In genomic region chr9:63610841-63611366, GRCm38 (mm10) we compare ENCODE assay signal across 9 mouse cellular contexts. TPM values are rescaled to one million over a fixed set of nuclear protein-coding genes. Genes with fewer than 3 reads are reported as not detected.
A peak's percentile ranks its signal among the peaks of the same experiment; 100 is the strongest.
DNase-seq lines count a peak whose midpoint lies in the region; ATAC-seq and TF ChIP-seq lines count a peak whose summit lies in the region.
"Had no signal": no experiment of that assay in that cellular context is flagged by ENCODE, and none has a peak within 500 bp of the region (broad histone marks: within the 10 kb centered on the region; RNA-seq: fewer than 3 reads in every experiment).

No protein-coding gene starts in this region.

- peak; percentile 23; the same call in 1 of the 2 replicates for ATAC-seq in frontal cortex, adult (ENCODE audit: low TSS enrichment)
- ATAC-seq in kidney, embryonic 14.5 days (ENCODE audit: low FRiP score, low TSS enrichment): no peak; the same call in 1 of the 2 replicates
- ATAC-seq in megakaryocyte, adult 5-6 weeks (ENCODE audit: poor library complexity, severe bottlenecking): 0 out of 2 replicates have a peak, but pooled peaks have one; percentile 22

- no peak overlapping the region for H3K4me3 ChIP-seq in brown adipose tissue, adult 24 weeks (ENCODE audit: insufficient read depth, low read depth, low read length)
- no peak overlapping the region for H3K4me3 ChIP-seq in heart, adult 2 months
- H3K4me3 ChIP-seq in kidney, embryonic 14.5 days (ENCODE audit: low read length): no peak overlapping the region
- H3K4me3 ChIP-seq in left cerebral cortex, adult 2 months: no peak overlapping the region
- H3K4me3 ChIP-seq: erythroblast, embryonic 14.5 days had no signal

- no peaks in the 10 kb centered on the region for H3K36me3 ChIP-seq in heart, adult 2 months (ENCODE audit: control insufficient read depth, insufficient read depth, low read length)
- no peaks in the 10 kb centered on the region for H3K36me3 ChIP-seq in kidney, embryonic 14.5 days (ENCODE audit: control insufficient read depth, insufficient read depth, low read length)

- no peaks in the 10 kb centered on the region for H3K27me3 ChIP-seq in heart, adult 2 months (ENCODE audit: control insufficient read depth, insufficient read depth, low read length)
- H3K27me3 ChIP-seq in kidney, embryonic 14.5 days (ENCODE audit: control insufficient read depth, insufficient read depth, low read length): no peaks in the 10 kb centered on the region

- H3K79me2 ChIP-seq in heart, adult 2 months (replicated peaks; ENCODE audit: control insufficient read depth, insufficient read depth, low read length): peaks cover 5% of the 10 kb centered on the region

- peak overlapping the region; percentile 2; the same call in 1 of the 2 replicates for H3K27ac ChIP-seq in brown adipose tissue, adult 24 weeks (replicated peaks; ENCODE audit: low read depth, low read length)
- no peak overlapping the region; the same call in 1 of the 2 replicates for H3K27ac ChIP-seq in heart, adult 2 months
- H3K27ac ChIP-seq in kidney, embryonic 14.5 days (ENCODE audit: low read depth, low read length): peak overlapping the region; percentile 3; the same call in 1 of the 2 replicates
- no peak overlapping the region; the same call in 1 of the 2 replicates for H3K27ac ChIP-seq in left cerebral cortex, adult 2 months

- DNase-seq in frontal cortex, postnatal 14 days (ENCODE audit: low spot score in 2 of 2): no peak
- peak; percentile 33 to 60 for DNase-seq in heart, adult 2 months
- peak; percentile 39 for DNase-seq in thymus, postnatal 25 days
- no peak for DNase-seq in left cerebral cortex, adult 2 months (ENCODE audit: extremely low spot score in 1 of 2, low spot score in 2 of 2)

- intact Hi-C loops in heart, adult 2 months (cut with DNase I): loop anchor here (5.0 kb wide), 1 partner anchor 474 kb away; no protein-coding TSS in a partner anchor
- intact Hi-C loops in left cerebral cortex, adult 2 months (cut with DNase I): loop anchor here (5.0 kb wide), 1 partner anchor 474 kb away; no protein-coding TSS in a partner anchor

- 0 out of 2 replicates have a peak overlapping the region, but pooled peaks have one; percentile 26 for H3K9ac ChIP-seq in heart, adult 2 months (ENCODE audit: low read depth, low read length)
- H3K9ac ChIP-seq in kidney, embryonic 14.5 days (ENCODE audit: low read depth, low read length): peak overlapping the region; percentile 13; the same call in 1 of the 2 replicates

- TF ChIP-seq EP300 in heart, adult 2 months (IDR thresholded peaks at IDR 0.05; ENCODE audit: insufficient read depth, low read depth, low read length): no peak

- no peaks in the 10 kb centered on the region for H3K9me3 ChIP-seq in kidney, embryonic 14.5 days (ENCODE audit: control insufficient read depth, low read length)

- WGBS in heart, adult 2 months: 17% methylated on average over 13 of the region's 13 CpGs
- 31% methylated on average over 13 of the region's 13 CpGs for WGBS in kidney, embryonic 14.5 days

- TF ChIP-seq CTCF in heart, adult 2 months (IDR thresholded peaks at IDR 0.05): no peak
- no peak for TF ChIP-seq CTCF in left cerebral cortex, adult 2 months (IDR thresholded peaks at IDR 0.05)

- peaks cover 21% of the 10 kb centered on the region for H3K4me1 ChIP-seq in brown adipose tissue, adult 24 weeks (ENCODE audit: control insufficient read depth, insufficient read depth, insufficient read length, low read length)
- peaks cover 8% of the 10 kb centered on the region for H3K4me1 ChIP-seq in heart, adult 2 months (ENCODE audit: control insufficient read depth, insufficient read depth, low read length)
- peaks cover 29% of the 10 kb centered on the region for H3K4me1 ChIP-seq in kidney, embryonic 14.5 days (ENCODE audit: control insufficient read depth, insufficient read depth, low read length)

- H3K4me2 ChIP-seq in kidney, embryonic 14.5 days (replicated peaks; ENCODE audit: low read depth, low read length): no peak overlapping the region

- no peak for TF ChIP-seq POLR2A in heart, adult 2 months (IDR thresholded peaks at IDR 0.05; ENCODE audit: insufficient read depth, low read depth, low read length)

RNA-seq across cellular contexts. Expression of gene Aagab, which starts 8.4 kb away (rescaled TPM):
- polyA plus RNA-seq in brown adipose tissue, adult 24 weeks (2012; ENCODE audit: insufficient read depth, insufficient read length, missing spikeins): 9.2 and 12.3 TPM in 2 replicates
- total RNA-seq in heart, adult 2 months (2021): 10 to 100 TPM; 17.0 to 19.2 TPM
- polyA plus RNA-seq in heart, adult 2 months (2012; rRNA removed): 6.8 and 10.9 TPM in 2 replicates
- polyA plus RNA-seq in kidney, embryonic 14.5 days (2014; fragmentation: Nextera tagmentation; extraction: Ambion mirVana): 18.9 and 31.1 TPM in 2 replicates
- total RNA-seq in megakaryocyte, adult 5-6 weeks (2015): 12.5 and 13.3 TPM in 2 replicates
- total RNA-seq in megakaryocyte, adult 5-6 weeks (2017): 24.5 and 25.6 TPM in 2 replicates
- 10 to 100 TPM; 52.8 to 54.2 TPM for total RNA-seq in left cerebral cortex, adult 2 months (2021)

RNA-seq across cellular contexts. Expression of gene Iqch, which starts 8.6 kb away (rescaled TPM):
- not detected in 2 replicates for polyA plus RNA-seq in brown adipose tissue, adult 24 weeks (2012; ENCODE audit: insufficient read depth, insufficient read length, missing spikeins)
- not detected for total RNA-seq in heart, adult 2 months (2021)
- 0.06 TPM in 1 of 2 replicates, not detected in the other for polyA plus RNA-seq in heart, adult 2 months (2012; rRNA removed)
- 0.09 TPM in 1 of 2 replicates, not detected in the other for polyA plus RNA-seq in kidney, embryonic 14.5 days (2014; fragmentation: Nextera tagmentation; extraction: Ambion mirVana)
- total RNA-seq in megakaryocyte, adult 5-6 weeks (2015): not detected in 2 replicates
- total RNA-seq in megakaryocyte, adult 5-6 weeks (2017): not detected in 2 replicates
- not detected for total RNA-seq in left cerebral cortex, adult 2 months (2021)
- polyA plus RNA-seq: erythroblast, embryonic 14.5 days had no signal

Comparison
In these comparisons a context has a peak if more than half of its experiments do, and no peak if none do; other contexts are left out.
1. DNase-seq: peak in heart, adult 2 months (2 of 2) and thymus, postnatal 25 days (single experiment); none in frontal cortex, postnatal 14 days (0 of 2) and left cerebral cortex, adult 2 months (0 of 2).
2. H3K27ac ChIP-seq: peak in brown adipose tissue, adult 24 weeks (single experiment) and kidney, embryonic 14.5 days (single experiment); none in heart, adult 2 months (single experiment) and left cerebral cortex, adult 2 months (single experiment).